In the genomic region with DNA sequence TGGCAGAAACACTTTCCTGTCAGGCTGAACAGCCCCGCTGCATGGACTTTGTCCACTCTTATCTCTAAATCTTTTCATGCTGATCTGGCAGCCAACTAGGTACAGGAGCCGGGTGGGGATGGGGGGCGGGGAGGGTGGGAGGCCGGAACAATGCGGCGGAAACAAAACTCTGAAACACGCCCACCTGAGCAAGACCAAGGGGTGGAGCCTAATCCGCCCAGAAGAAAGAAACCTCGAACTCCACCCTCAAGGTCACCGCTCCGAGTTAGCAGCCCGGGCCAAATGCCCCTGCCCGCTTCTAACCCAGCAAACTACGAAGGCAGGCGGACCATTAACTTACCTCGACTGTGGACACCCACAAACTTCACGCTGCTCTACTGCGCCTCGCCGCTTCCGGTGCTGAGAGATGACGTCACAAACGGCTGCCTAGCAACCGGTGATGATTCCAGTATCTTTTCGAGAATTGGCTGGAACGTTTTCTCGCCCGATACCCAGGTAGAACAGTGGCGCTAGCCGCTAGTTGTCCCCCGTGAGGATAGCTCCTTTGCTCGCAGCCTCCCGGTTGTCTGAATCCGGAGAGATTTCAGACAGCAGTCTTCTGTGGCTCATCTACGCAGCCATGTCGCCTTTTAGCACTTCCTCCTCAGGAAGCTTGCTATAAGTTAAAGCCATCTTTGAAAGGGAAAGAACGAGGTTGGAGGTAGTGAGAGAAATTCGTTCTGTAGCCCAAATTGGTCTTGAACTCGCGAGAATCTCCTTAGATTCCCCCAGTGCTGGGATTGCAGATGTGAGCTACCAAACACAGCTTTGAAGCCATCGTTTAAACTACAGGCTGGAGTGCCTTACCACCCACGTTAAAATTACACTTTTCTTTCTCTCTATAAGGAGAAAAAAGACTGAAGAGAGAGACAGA, we compare ENCODE assay signal across 7 mouse cellular contexts. TPM values are rescaled to one million over a fixed set of nuclear protein-coding genes. Genes with fewer than 3 reads are reported as not detected.
DNase-seq lines count a peak whose midpoint lies in the region; ATAC-seq lines count a peak whose summit lies in the region.

A gene (minus strand): TSS at position 398 of the 913 bp plus-strand sequence.

- H3K9ac ChIP-seq in midbrain, embryonic 13.5 days (replicated peaks): peak within 1 kb of the TSS; percentile 72

- peaks cover 22% of the 10 kb centered on the region for H3K4me1 ChIP-seq in embryonic facial prominence, embryonic 10.5 days
- H3K4me1 ChIP-seq in limb, embryonic 10.5 days: peaks cover 17% of the 10 kb centered on the region
- H3K4me1 ChIP-seq in midbrain, embryonic 13.5 days (replicated peaks): peaks cover 28% of the 10 kb centered on the region

- peak within 1 kb of the TSS; percentile 91 for H3K27ac ChIP-seq in embryonic facial prominence, embryonic 10.5 days (replicated peaks)
- H3K27ac ChIP-seq in limb, embryonic 10.5 days: peak within 1 kb of the TSS; percentile 96
- H3K27ac ChIP-seq in midbrain, embryonic 13.5 days: peak within 1 kb of the TSS; percentile 96

- ATAC-seq in granulocyte monocyte progenitor cell, adult 5-6 weeks (replicated peaks; ENCODE audit: poor library complexity, severe bottlenecking): peak; percentile 89
- peak; percentile 95 for ATAC-seq in midbrain, embryonic 13.5 days

- peak within 1 kb of the TSS; percentile 63 for H3K4me3 ChIP-seq in embryonic facial prominence, embryonic 10.5 days
- peak within 1 kb of the TSS; percentile 74 for H3K4me3 ChIP-seq in limb, embryonic 10.5 days
- H3K4me3 ChIP-seq in midbrain, embryonic 13.5 days (replicated peaks): peak within 1 kb of the TSS; percentile 59

- WGBS in embryonic facial prominence, embryonic 10.5 days: under 1% methylated on average over 42 of the region's 42 CpGs
- under 1% methylated on average over 42 of the region's 42 CpGs for WGBS in limb, embryonic 10.5 days
- WGBS in midbrain, embryonic 13.5 days: under 1% methylated on average over 42 of the region's 42 CpGs

- H3K27me3 ChIP-seq in embryonic facial prominence, embryonic 10.5 days (replicated peaks; ENCODE audit: low read depth, poor library complexity, severe bottlenecking): no peaks in the 10 kb centered on the region
- H3K27me3 ChIP-seq in limb, embryonic 10.5 days (ENCODE audit: low read depth, poor library complexity, severe bottlenecking): no peaks in the 10 kb centered on the region
- H3K27me3 ChIP-seq in midbrain, embryonic 13.5 days: no peaks in the 10 kb centered on the region

- H3K36me3 ChIP-seq in embryonic facial prominence, embryonic 10.5 days (replicated peaks): no peaks in the 10 kb centered on the region
- no peaks in the 10 kb centered on the region for H3K36me3 ChIP-seq in limb, embryonic 10.5 days
- H3K36me3 ChIP-seq in midbrain, embryonic 13.5 days: no peaks in the 10 kb centered on the region

- peak within 1 kb of the TSS; percentile 81 for H3K4me2 ChIP-seq in midbrain, embryonic 13.5 days (replicated peaks)

- DNase-seq in adrenal gland, postnatal 10 days: peak; percentile 97
- peak; percentile 95 for DNase-seq in embryonic facial prominence, embryonic 10.5 days (ENCODE audit: low spot score)
- DNase-seq in kidney, adult 11 months: peak; percentile 97
- peak; percentile 98 for DNase-seq in limb, embryonic 10.5 days (ENCODE audit: low spot score)
- DNase-seq in spleen, adult 12 weeks (ENCODE audit: low spot score): peak; percentile 89

- no peaks in the 10 kb centered on the region for H3K9me3 ChIP-seq in embryonic facial prominence, embryonic 10.5 days
- H3K9me3 ChIP-seq in limb, embryonic 10.5 days (replicated peaks): no peaks in the 10 kb centered on the region
- no peaks in the 10 kb centered on the region for H3K9me3 ChIP-seq in midbrain, embryonic 13.5 days

RNA-seq across cellular contexts. Expression of the gene that starts here (rescaled TPM):
- 10 to 100 TPM; 15.3 to 22.1 TPM for total RNA-seq in adrenal gland, postnatal 10 days (2021)
- 35.0 and 35.1 TPM in 2 replicates for polyA plus RNA-seq in embryonic facial prominence, embryonic 10.5 days (2016; fragmentation: Nextera tagmentation; extraction: Ambion mirVana)
- total RNA-seq in granulocyte monocyte progenitor cell, adult 5-6 weeks (2014; fragmentation: Nextera tagmentation): 12.7 and 18.9 TPM in 2 replicates
- total RNA-seq in granulocyte monocyte progenitor cell, adult 5-6 weeks (2017): 12.2 and 19.9 TPM in 2 replicates
- polyA plus RNA-seq in limb, embryonic 10.5 days (2016; fragmentation: Nextera tagmentation; extraction: Ambion mirVana): 35.4 and 39.6 TPM in 2 replicates
- polyA plus RNA-seq in midbrain, embryonic 13.5 days (2015; fragmentation: Nextera tagmentation; extraction: Ambion mirVana): 56.9 and 59.5 TPM in 2 replicates

Comparison
In these comparisons a context has a peak if more than half of its experiments do, and no peak if none do; other contexts are left out.
1. Peak in every context shown above with its lines: DNase-seq, ATAC-seq, H3K4me3 ChIP-seq and H3K27ac ChIP-seq.